9 mouse cellular contexts compared by ENCODE assay signal in genomic region chr3:134630135-134630516, GRCm38 (mm10).
DNase-seq lines count a peak whose midpoint lies in the region; ATAC-seq and TF ChIP-seq lines count a peak whose summit lies in the region.
"Had no signal": no experiment of that assay in that cellular context is flagged by ENCODE, and none has a peak within 500 bp of the region (broad histone marks: within the 10 kb centered on the region; RNA-seq: fewer than 3 reads in every experiment).

No protein-coding gene starts in this region.

- H3K4me2 ChIP-seq in stomach, embryonic 16.5 days (ENCODE audit: low read depth, low read length) = peak overlapping the region; percentile 59
- H3K4me2 ChIP-seq in liver, embryonic 12.5 days = no peak overlapping the region

- peak overlapping the region; percentile 24; the same call in 1 of the 2 replicates for H3K27ac ChIP-seq in gastrocnemius, adult 2 months
- H3K27ac ChIP-seq in spleen, adult 2 months (ENCODE audit: insufficient read depth, low read length) = no peak overlapping the region
- peak overlapping the region; percentile 81 for H3K27ac ChIP-seq in limb, embryonic 10.5 days
- H3K27ac ChIP-seq in stomach, embryonic 16.5 days (ENCODE audit: low read length) = no peak overlapping the region
- no peak overlapping the region for H3K27ac ChIP-seq in liver, embryonic 12.5 days

- TF ChIP-seq POLR2A in spleen, adult 2 months (IDR thresholded peaks at IDR 0.05; ENCODE audit: low read depth, low read length) = no peak

- DNase-seq in gastrocnemius, adult 2 months = no peak
- no peak for DNase-seq in gastrocnemius, postnatal 25 days
- no peak for DNase-seq in spleen, adult 2 months (ENCODE audit: low read depth in 1 of 2, low spot score in 2 of 2)
- no peak for DNase-seq in spleen, adult 18-20 months
- DNase-seq in limb, embryonic 10.5 days (ENCODE audit: low spot score) = peak; percentile 47
- DNase-seq in cerebellum, adult 9-10 months = no peak
- DNase-seq: B cell, adult 2 months had no signal

- peak overlapping the region; percentile 43 for H3K9ac ChIP-seq in stomach, embryonic 16.5 days (ENCODE audit: low read length)
- no peak overlapping the region for H3K9ac ChIP-seq in liver, embryonic 12.5 days

- no peak for ATAC-seq in stomach, embryonic 16.5 days (ENCODE audit: insufficient read depth, low FRiP score)
- ATAC-seq in liver, embryonic 12.5 days = no peak

- H3K4me3 ChIP-seq in gastrocnemius, adult 2 months = peak overlapping the region; percentile 60
- H3K4me3 ChIP-seq in spleen, adult 2 months (ENCODE audit: extremely low read depth, insufficient read depth, insufficient read length) = 0 out of 2 replicates have a peak overlapping the region, but pooled peaks have one; percentile 1
- H3K4me3 ChIP-seq in limb, embryonic 10.5 days = peak overlapping the region; percentile 40
- peak overlapping the region; percentile 31 for H3K4me3 ChIP-seq in stomach, embryonic 16.5 days (replicated peaks; ENCODE audit: low read length)
- no peak overlapping the region for H3K4me3 ChIP-seq in liver, embryonic 12.5 days

- no peaks in the 10 kb centered on the region for H3K4me1 ChIP-seq in spleen, adult 2 months (ENCODE audit: control insufficient read depth, insufficient read depth, insufficient read length)
- H3K4me1 ChIP-seq in limb, embryonic 10.5 days = peaks cover 8% of the 10 kb centered on the region
- H3K4me1 ChIP-seq in stomach, embryonic 16.5 days (ENCODE audit: control insufficient read depth, insufficient read depth, low read length) = peaks cover 4% of the 10 kb centered on the region; the same call in 1 of the 2 replicates
- H3K4me1 ChIP-seq in liver, embryonic 12.5 days = no peaks in the 10 kb centered on the region

- 59% methylated on average over 9 of the region's 9 CpGs for WGBS in spleen, adult 2 months
- WGBS in limb, embryonic 10.5 days = 43% methylated on average over 9 of the region's 9 CpGs
- WGBS in stomach, embryonic 16.5 days = 33% methylated on average over 9 of the region's 9 CpGs
- 45% methylated on average over 9 of the region's 9 CpGs for WGBS in liver, embryonic 12.5 days (ENCODE audit: insufficient replicate concordance)

- no peaks in the 10 kb centered on the region for H3K9me3 ChIP-seq in limb, embryonic 10.5 days (replicated peaks)
- no peaks in the 10 kb centered on the region for H3K9me3 ChIP-seq in stomach, embryonic 16.5 days (replicated peaks; ENCODE audit: control insufficient read depth, low read length)
- no peaks in the 10 kb centered on the region for H3K9me3 ChIP-seq in liver, embryonic 12.5 days (replicated peaks)

- H3K36me3 ChIP-seq in spleen, adult 2 months (ENCODE audit: control insufficient read depth, insufficient read depth, low read length) = no peaks in the 10 kb centered on the region
- H3K36me3 ChIP-seq in limb, embryonic 10.5 days = no peaks in the 10 kb centered on the region
- H3K36me3 ChIP-seq in stomach, embryonic 16.5 days (ENCODE audit: control insufficient read depth, insufficient read depth, low read length) = no peaks in the 10 kb centered on the region
- H3K36me3 ChIP-seq in liver, embryonic 12.5 days = no peaks in the 10 kb centered on the region

- no peaks in the 10 kb centered on the region for H3K27me3 ChIP-seq in spleen, adult 2 months (ENCODE audit: control insufficient read depth, insufficient read depth, low read length)
- H3K27me3 ChIP-seq in limb, embryonic 10.5 days (ENCODE audit: low read depth, poor library complexity, severe bottlenecking) = no peaks in the 10 kb centered on the region
- H3K27me3 ChIP-seq in stomach, embryonic 16.5 days (ENCODE audit: control insufficient read depth, insufficient read depth, low read length) = no peaks in the 10 kb centered on the region
- no peaks in the 10 kb centered on the region for H3K27me3 ChIP-seq in liver, embryonic 12.5 days (replicated peaks)

- no peak for TF ChIP-seq CTCF in gastrocnemius, adult 2 months (IDR thresholded peaks at IDR 0.05)
- TF ChIP-seq CTCF in spleen, adult 2 months (IDR thresholded peaks at IDR 0.05; ENCODE audit: extremely low read depth, insufficient read depth, insufficient read length, insufficient replicate concordance) = no peak

- intact Hi-C loops in gastrocnemius, adult 2 months (cut with DNase I) = loop anchor here (5.0 to 10.0 kb wide), 2 partner anchors 753 to 1315 kb away; partner anchors contain the start of gene Ppa2

Comparison
In these comparisons a context has a peak if more than half of its experiments do, and no peak if none do; other contexts are left out.
1. H3K27ac ChIP-seq: peak in gastrocnemius, adult 2 months (single experiment) and limb, embryonic 10.5 days (single experiment); none in spleen, adult 2 months (single experiment), stomach, embryonic 16.5 days (single experiment) and liver, embryonic 12.5 days (single experiment).